Comparison of ENCODE assay signal across 22 mouse cellular contexts in the genomic region with DNA sequence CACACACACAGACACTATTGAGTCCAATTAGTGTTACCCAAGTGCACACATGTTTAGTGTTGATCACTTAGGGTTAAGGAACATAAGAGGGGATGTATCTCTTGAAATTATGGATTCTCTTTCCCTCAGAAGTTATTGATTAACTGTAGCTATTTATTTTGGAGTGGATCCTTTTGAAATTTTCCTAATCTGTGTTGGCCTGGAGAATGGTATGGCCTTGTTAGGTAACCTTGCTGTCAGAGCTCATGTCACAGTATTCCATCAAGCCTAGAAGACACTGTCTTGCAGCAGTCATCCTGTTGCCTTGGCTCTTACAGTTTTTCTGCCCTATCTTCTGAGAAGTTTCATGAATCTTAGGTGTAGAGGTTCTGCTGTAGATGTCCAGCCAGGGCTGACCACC.
DNase-seq lines count a peak whose midpoint lies in the region; ATAC-seq and TF ChIP-seq lines count a peak whose summit lies in the region.
"Had no signal": no experiment of that assay in that cellular context is flagged by ENCODE, and none has a peak within 500 bp of the region (broad histone marks: within the 10 kb centered on the region; RNA-seq: fewer than 3 reads in every experiment).

No protein-coding gene starts in this region.

- no peak for TF ChIP-seq CTCF in liver, adult 2 months (IDR thresholded peaks at IDR 0.05; ENCODE audit: low read depth, low read length)
- TF ChIP-seq CTCF in liver, postnatal 0 days (IDR thresholded peaks at IDR 0.05; ENCODE audit: low read depth): no peak
- no peak for TF ChIP-seq CTCF in small intestine, adult 2 months (IDR thresholded peaks at IDR 0.05; ENCODE audit: extremely low read depth, insufficient read length, insufficient replicate concordance, low read depth, low read length)

- no peak overlapping the region for H3K4me2 ChIP-seq in liver, embryonic 16.5 days (ENCODE audit: low read depth, low read length)
- no peak overlapping the region for H3K4me2 ChIP-seq in liver, embryonic 11.5 days
- no peak overlapping the region for H3K4me2 ChIP-seq in liver, postnatal 0 days (ENCODE audit: low read depth, low read length)
- no peak overlapping the region for H3K4me2 ChIP-seq in liver, embryonic 12.5 days

- ATAC-seq in liver, embryonic 16.5 days (ENCODE audit: low read depth): peak; percentile 16; the same call in 1 of the 2 replicates
- ATAC-seq in liver, embryonic 11.5 days (replicated peaks; ENCODE audit: low FRiP score): no peak
- peak; percentile 67 for ATAC-seq in liver, postnatal 0 days
- ATAC-seq in liver, embryonic 12.5 days: no peak
- ATAC-seq: activated CD4-positive, CD25-positive, alpha-beta regulatory T cell, adult 4 months; CD4-positive, CD25-positive, alpha-beta regulatory T cell, adult 4 months; Patski had no signal

- H3K4me1 ChIP-seq in liver, adult 2 months (ENCODE audit: control insufficient read depth, insufficient read depth, low read length): peaks cover 5% of the 10 kb centered on the region; the same call in 1 of the 2 replicates
- H3K4me1 ChIP-seq in liver, embryonic 16.5 days (ENCODE audit: control insufficient read depth, low read depth, low read length): no peaks in the 10 kb centered on the region
- H3K4me1 ChIP-seq in liver, embryonic 11.5 days (replicated peaks; ENCODE audit: control insufficient read depth, insufficient read depth, low read length): no peaks in the 10 kb centered on the region
- no peaks in the 10 kb centered on the region for H3K4me1 ChIP-seq in liver, postnatal 0 days (ENCODE audit: insufficient read depth)
- H3K4me1 ChIP-seq in liver, embryonic 12.5 days: no peaks in the 10 kb centered on the region
- H3K4me1 ChIP-seq in small intestine, adult 2 months (ENCODE audit: control insufficient read depth, insufficient read depth, insufficient read length, low read length): peaks cover 7% of the 10 kb centered on the region

- H3K27me3 ChIP-seq in liver, adult 2 months (ENCODE audit: control insufficient read depth, insufficient read depth, low read length): no peaks in the 10 kb centered on the region
- H3K27me3 ChIP-seq in liver, embryonic 16.5 days (ENCODE audit: control insufficient read depth, insufficient read depth, low read depth, low read length): no peaks in the 10 kb centered on the region
- no peaks in the 10 kb centered on the region for H3K27me3 ChIP-seq in liver, embryonic 11.5 days (replicated peaks; ENCODE audit: control insufficient read depth, insufficient read depth, low read length)
- no peaks in the 10 kb centered on the region for H3K27me3 ChIP-seq in liver, postnatal 0 days (ENCODE audit: insufficient read depth, low read length)
- H3K27me3 ChIP-seq in liver, embryonic 12.5 days (replicated peaks): no peaks in the 10 kb centered on the region
- no peaks in the 10 kb centered on the region for H3K27me3 ChIP-seq in small intestine, adult 2 months (ENCODE audit: control insufficient read depth, insufficient read depth, low read length)
- H3K27me3 ChIP-seq: CH12.LX, Patski had no signal

- no peak for TF ChIP-seq EP300 in liver, postnatal 0 days (IDR thresholded peaks at IDR 0.05; ENCODE audit: low read depth)

- no peaks in the 10 kb centered on the region for H3K9me3 ChIP-seq in liver, embryonic 16.5 days (replicated peaks; ENCODE audit: control insufficient read depth, low read length)
- no peaks in the 10 kb centered on the region for H3K9me3 ChIP-seq in liver, embryonic 11.5 days (ENCODE audit: control insufficient read depth, low read length)
- no peaks in the 10 kb centered on the region for H3K9me3 ChIP-seq in liver, postnatal 0 days (ENCODE audit: low read length)
- H3K9me3 ChIP-seq in liver, embryonic 12.5 days (replicated peaks): no peaks in the 10 kb centered on the region
- H3K9me3 ChIP-seq: G1E had no signal

- H3K27ac ChIP-seq in liver, adult 2 months (replicated peaks; ENCODE audit: insufficient read depth, low read depth, low read length): no peak overlapping the region
- no peak overlapping the region for H3K27ac ChIP-seq in liver, embryonic 16.5 days (ENCODE audit: low read length)
- H3K27ac ChIP-seq in liver, embryonic 11.5 days (ENCODE audit: low read depth, low read length): no peak overlapping the region
- H3K27ac ChIP-seq in liver, postnatal 0 days (ENCODE audit: low read depth): no peak overlapping the region
- H3K27ac ChIP-seq in liver, embryonic 12.5 days: no peak overlapping the region
- peak overlapping the region; percentile 58; the same call in 1 of the 2 replicates for H3K27ac ChIP-seq in small intestine, adult 2 months (ENCODE audit: insufficient read depth, low read depth, low read length)

- no peaks in the 10 kb centered on the region for H3K79me2 ChIP-seq in liver, adult 2 months (ENCODE audit: control insufficient read depth, insufficient read depth, low read length)

- no peaks in the 10 kb centered on the region for H3K36me3 ChIP-seq in liver, adult 2 months (ENCODE audit: control insufficient read depth, insufficient read depth, low read length)
- no peaks in the 10 kb centered on the region for H3K36me3 ChIP-seq in liver, embryonic 16.5 days (ENCODE audit: control insufficient read depth, insufficient read depth)
- no peaks in the 10 kb centered on the region for H3K36me3 ChIP-seq in liver, embryonic 11.5 days (ENCODE audit: control insufficient read depth, insufficient read depth, low read length)
- H3K36me3 ChIP-seq in liver, postnatal 0 days (replicated peaks; ENCODE audit: insufficient read depth, low read length): no peaks in the 10 kb centered on the region
- H3K36me3 ChIP-seq in liver, embryonic 12.5 days: no peaks in the 10 kb centered on the region
- H3K36me3 ChIP-seq in small intestine, adult 2 months (ENCODE audit: control insufficient read depth, insufficient read depth, low read length): no peaks in the 10 kb centered on the region
- H3K36me3 ChIP-seq: G1E had no signal

- peak; percentile 92 for DNase-seq in liver, adult 2 months (ENCODE audit: extremely low read depth, low read depth, low spot score)
- no peak for DNase-seq in liver
- DNase-seq in liver, embryonic 11.5 days (ENCODE audit: low spot score): no peak
- no peak for DNase-seq in liver, postnatal 0 days
- no peak for DNase-seq in B cell, adult 2 months
- DNase-seq: adrenal gland, adult 2 months; adrenal gland, adult 8-10 months; adrenal gland, postnatal 10 days; adrenal gland, postnatal 14 days; adrenal gland, postnatal 25 days; adrenal gland, postnatal 36 days; cerebellum, adult 11 months; cerebellum, adult 11-12 months; cerebellum, adult 18-20 months had no signal

- TF ChIP-seq POLR2A in liver, adult 2 months (IDR thresholded peaks at IDR 0.05; ENCODE audit: extremely low read depth, insufficient read depth, low read length): no peak
- TF ChIP-seq POLR2A in small intestine, adult 2 months (IDR thresholded peaks at IDR 0.05; ENCODE audit: low read depth, low read length): no peak

- no peak overlapping the region for H3K4me3 ChIP-seq in liver, adult 2 months (ENCODE audit: insufficient read depth, low read depth, low read length)
- H3K4me3 ChIP-seq in liver, embryonic 16.5 days (ENCODE audit: low read depth, low read length): no peak overlapping the region
- no peak overlapping the region for H3K4me3 ChIP-seq in liver, embryonic 11.5 days (ENCODE audit: low read depth, low read length)
- no peak overlapping the region for H3K4me3 ChIP-seq in liver, postnatal 0 days (ENCODE audit: low read depth, low read length)
- no peak overlapping the region for H3K4me3 ChIP-seq in liver, embryonic 12.5 days
- no peak overlapping the region for H3K4me3 ChIP-seq in small intestine, adult 2 months (ENCODE audit: low read depth, low read length)

- H3K9ac ChIP-seq in liver, adult 2 months (ENCODE audit: low read depth, low read length): no peak overlapping the region
- no peak overlapping the region for H3K9ac ChIP-seq in liver, embryonic 16.5 days (ENCODE audit: low read depth, low read length)
- H3K9ac ChIP-seq in liver, embryonic 11.5 days (ENCODE audit: low read depth, low read length): no peak overlapping the region
- no peak overlapping the region for H3K9ac ChIP-seq in liver, postnatal 0 days (replicated peaks)
- H3K9ac ChIP-seq in liver, embryonic 12.5 days: no peak overlapping the region

Comparison
In these comparisons a context has a peak if more than half of its experiments do, and no peak if none do; other contexts are left out.
1. ATAC-seq: peak in liver, embryonic 16.5 days (single experiment) and liver, postnatal 0 days (single experiment); none in liver, embryonic 11.5 days (single experiment) and liver, embryonic 12.5 days (single experiment).